Mouse (Mus musculus) intestine, embryonic 14.5 days (tissue): ENCODE results near the gene Cd59b. TPM values are rescaled to one million over a fixed set of nuclear protein-coding genes. Genes with fewer than 3 reads are reported as not detected.
"Not testable (repeated sequence)": the region's sequence is repeated elsewhere in the genome, so short reads cannot be mapped to it uniquely, and the experiment has no call there.

Experiments
- ATAC-seq: fragments of 200-750 bp; cut with Nextera tagmentation; replicated peaks from 2 replicates; pipeline ENCODE4 v1.8.0; 2017; ENCODE audit warnings: low read depth, moderate number of reproducible peaks, moderate TSS enrichment, moderate library complexity; ENCODE audit not compliant: low FRiP score, low TSS enrichment
- DNase-seq: peaks from one replicate; pipeline ENCODE4 v3.0.0-alpha.2; 2018; ENCODE audit warnings: low spot score
- H3K27ac ChIP-seq: fragments of 300-500 bp; sonication (generic); 2 replicates; pipeline ENCODE4 v1.5.1; 2014; ENCODE audit warnings: low read depth, mild to moderate bottlenecking, control low read depth
- H3K27me3 ChIP-seq: fragments of 300-500 bp; sonication (generic); replicated peaks from 2 replicates; pipeline ENCODE4 v1.6.1; 2014; ENCODE audit warnings: low read length, control low read depth; ENCODE audit not compliant: control insufficient read depth, insufficient read depth
- H3K36me3 ChIP-seq: fragments of 300-500 bp; sonication (generic); 2 replicates; pipeline ENCODE4 v1.6.1; 2014; ENCODE audit warnings: low read length, control low read depth; ENCODE audit not compliant: control insufficient read depth, insufficient read depth
- H3K4me1 ChIP-seq: fragments of 300-500 bp; sonication (generic); replicated peaks from 2 replicates; pipeline ENCODE4 v1.6.1; 2014; ENCODE audit warnings: low read length, control low read depth, mixed read lengths; ENCODE audit not compliant: control insufficient read depth, insufficient read depth
- H3K4me2 ChIP-seq: fragments of 300-500 bp; sonication (generic); 2 replicates; pipeline ENCODE4 v1.6.1; 2014; ENCODE audit warnings: low read length
- H3K4me3 ChIP-seq: fragments of 300-500 bp; sonication (generic); 2 replicates; pipeline ENCODE4 v1.5.1; 2014; ENCODE audit warnings: low read depth, low read length, control low read depth, mixed read lengths
- H3K9ac ChIP-seq: fragments of 300-500 bp; sonication (generic); 2 replicates; pipeline ENCODE4 v1.6.1; 2014; ENCODE audit warnings: mild to moderate bottlenecking, low read length
- H3K9me3 ChIP-seq: fragments of 300-500 bp; sonication (generic); 2 replicates; pipeline ENCODE4 v1.6.1; 2016; ENCODE audit warnings: low read length, control low read depth; ENCODE audit not compliant: control insufficient read depth
- WGBS: fragments of 180-500 bp; shearing (Covaris S2); extraction: QIAGEN DNeasy Blood & Tissue Kit; methylation state at CpG from one replicate; pipeline ENCODE4 v1.1.7; 2014; 5-methylcytosine and 5-hydroxymethylcytosine counted together
- polyA plus RNA-seq: library from polyadenylated mRNA; unstranded; fragments of >200 nt; fragmentation: Nextera tagmentation; extraction: Ambion mirVana; gene quantifications from 2 replicates; pipeline ENCODE4 v1.2.1, GENCODE M21; 2014

The Cd59b gene
- polyA plus RNA-seq, 1 experiment from 2014 or later: 5.1 TPM

DNA sequence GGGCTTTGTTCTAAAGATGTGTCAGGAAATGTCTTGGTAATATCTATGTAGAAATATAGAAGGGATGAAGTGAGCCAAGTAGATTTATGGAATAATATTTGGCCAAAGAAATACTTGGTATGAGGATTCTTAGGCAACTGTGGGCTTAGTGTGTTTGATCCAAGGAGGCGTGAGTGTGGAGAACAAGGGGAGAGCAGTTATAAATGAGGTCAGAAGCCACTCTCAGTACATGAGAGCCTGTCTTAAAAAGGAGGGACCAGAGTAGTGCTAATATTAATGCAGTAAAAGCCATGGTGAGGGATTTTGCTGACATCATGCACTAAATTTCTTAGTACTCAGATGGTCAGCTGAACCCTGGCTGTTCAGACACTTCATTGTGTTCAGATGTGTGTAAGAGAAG is 11.3 kb upstream of the Cd59b start:
- Histone ChIP-seq H3K4me1 (no peaks in the 10 kb centered on the region), H3K36me3 (peaks cover 60% of the 10 kb centered on the region), H3K4me2 (no peak overlapping the region), H3K27me3 (no peaks in the 10 kb centered on the region), H3K4me3 (no peak overlapping the region), H3K9me3 (no peaks in the 10 kb centered on the region), H3K9ac (no peak overlapping the region), H3K27ac (no peak overlapping the region)
- no peak for ATAC-seq
- no peak for DNase-seq
- 85% methylated on average over 1 of the region's 1 CpGs for WGBS

DNA sequence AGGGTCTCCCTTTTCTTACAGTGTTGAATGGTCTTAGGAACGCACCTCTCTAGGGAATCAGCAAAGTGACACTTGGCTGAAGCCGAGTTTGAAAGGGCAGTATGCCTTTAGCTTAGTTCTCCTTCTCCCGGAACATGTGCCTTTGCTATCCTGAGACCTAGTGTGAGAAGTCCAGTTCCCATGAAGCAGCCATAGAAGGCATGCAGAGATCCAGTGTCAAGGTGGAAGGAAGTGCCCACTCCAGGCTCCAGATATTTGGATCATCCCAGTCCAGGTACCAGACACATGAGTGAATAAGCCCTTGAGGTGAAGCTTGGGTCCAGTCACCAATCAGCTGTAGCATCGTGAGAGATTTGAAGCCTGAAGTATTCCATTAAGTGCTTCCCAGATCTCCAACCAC is 10.7 kb upstream of the Cd59b start:
- Histone ChIP-seq H3K27me3 (no peaks in the 10 kb centered on the region), H3K4me3 (no peak overlapping the region), H3K27ac (no peak overlapping the region), H3K4me1 (no peaks in the 10 kb centered on the region), H3K9ac (no peak overlapping the region), H3K9me3 (no peaks in the 10 kb centered on the region), H3K36me3 (peaks cover 54% of the 10 kb centered on the region), H3K4me2 (no peak overlapping the region)
- ATAC-seq (no peak), DNase-seq (no peak)
- 87% methylated on average over 4 of the region's 4 CpGs for WGBS

DNA sequence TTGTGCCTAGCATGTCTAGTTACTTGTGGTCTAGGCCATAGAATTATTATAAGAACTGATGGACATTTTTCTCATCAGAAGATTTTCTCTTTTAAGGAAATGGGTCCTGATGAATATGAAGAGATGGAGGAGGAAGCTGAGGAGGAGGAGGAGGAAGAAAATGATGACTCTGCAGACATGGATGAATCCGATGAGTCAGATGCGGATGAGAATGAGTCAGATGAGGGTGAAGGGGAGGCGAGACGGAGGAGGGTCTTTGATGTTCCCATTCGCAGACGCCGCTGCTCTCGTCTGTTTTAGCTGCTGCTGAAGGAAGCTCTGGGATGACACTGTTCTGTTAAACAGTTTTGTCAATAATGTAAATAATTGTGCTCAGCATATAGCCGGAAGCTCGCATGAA is 9.9 kb upstream of the Cd59b start:
- Histone ChIP-seq H3K4me1 (no peaks in the 10 kb centered on the region), H3K36me3 (peaks cover 46% of the 10 kb centered on the region), H3K4me2 (no peak overlapping the region), H3K27me3 (no peaks in the 10 kb centered on the region), H3K9ac (no peak overlapping the region), H3K9me3 (no peaks in the 10 kb centered on the region), H3K27ac (no peak overlapping the region), H3K4me3 (no peak overlapping the region)
- WGBS: 53% methylated on average over 10 of the region's 10 CpGs
- no peak for DNase-seq
- no peak for ATAC-seq

DNA sequence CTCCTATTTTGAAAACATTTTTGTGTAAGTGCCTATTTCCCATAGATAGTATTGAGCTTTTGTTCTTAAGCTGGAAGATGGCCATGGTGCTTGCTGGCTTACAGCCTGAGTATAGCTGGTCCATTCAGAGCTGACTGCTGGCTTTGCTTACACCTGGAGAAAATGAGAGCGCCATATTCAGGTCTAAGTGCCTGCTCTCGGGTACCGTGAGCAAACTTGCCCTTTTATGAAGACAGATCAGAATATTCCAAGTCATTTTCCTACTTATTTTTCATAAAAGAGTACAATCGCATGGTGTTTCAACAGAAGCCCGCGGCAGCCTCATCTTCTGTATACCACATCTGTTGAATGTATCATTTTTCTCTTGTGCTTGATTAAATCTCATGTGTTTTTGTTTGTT is 8.7 kb upstream of the Cd59b start:
- Histone ChIP-seq H3K27ac (no peak overlapping the region), H3K4me2 (no peak overlapping the region), H3K4me1 (no peaks in the 10 kb centered on the region), H3K27me3 (no peaks in the 10 kb centered on the region), H3K36me3 (peaks cover 35% of the 10 kb centered on the region), H3K9me3 (no peaks in the 10 kb centered on the region), H3K4me3 (no peak overlapping the region), H3K9ac (no peak overlapping the region)
- no peak for DNase-seq
- no peak for ATAC-seq
- 96% methylated on average over 6 of the region's 6 CpGs for WGBS

DNA sequence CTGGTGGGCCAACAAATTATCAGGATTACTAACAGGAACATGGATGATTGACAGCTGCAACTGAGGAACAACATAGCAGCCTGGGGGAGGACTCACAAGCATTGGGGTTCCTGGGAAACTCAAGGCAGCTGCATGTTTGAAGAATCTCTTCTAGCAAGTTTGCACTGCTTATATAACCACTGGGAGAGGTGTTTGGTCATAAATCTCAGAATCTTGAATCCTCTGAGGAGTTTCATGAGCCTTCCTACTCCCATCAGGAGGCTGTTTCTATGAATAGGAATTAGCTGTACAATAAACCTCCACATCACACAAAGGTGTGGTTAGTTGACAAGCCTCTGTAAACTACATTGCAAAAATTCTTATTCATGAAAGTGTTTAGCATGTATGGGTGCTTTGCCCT is 7.0 kb upstream of the Cd59b start:
- H3K36me3 ChIP-seq: peaks cover 35% of the 10 kb centered on the region
- no peak for ATAC-seq
- no peaks in the 10 kb centered on the region for H3K9me3 ChIP-seq
- H3K9ac ChIP-seq: no peak overlapping the region
- no peaks in the 10 kb centered on the region for H3K27me3 ChIP-seq
- H3K27ac ChIP-seq: no peak overlapping the region
- DNase-seq: no peak
- no peaks in the 10 kb centered on the region for H3K4me1 ChIP-seq
- no peak overlapping the region for H3K4me3 ChIP-seq
- no peak overlapping the region for H3K4me2 ChIP-seq

DNA sequence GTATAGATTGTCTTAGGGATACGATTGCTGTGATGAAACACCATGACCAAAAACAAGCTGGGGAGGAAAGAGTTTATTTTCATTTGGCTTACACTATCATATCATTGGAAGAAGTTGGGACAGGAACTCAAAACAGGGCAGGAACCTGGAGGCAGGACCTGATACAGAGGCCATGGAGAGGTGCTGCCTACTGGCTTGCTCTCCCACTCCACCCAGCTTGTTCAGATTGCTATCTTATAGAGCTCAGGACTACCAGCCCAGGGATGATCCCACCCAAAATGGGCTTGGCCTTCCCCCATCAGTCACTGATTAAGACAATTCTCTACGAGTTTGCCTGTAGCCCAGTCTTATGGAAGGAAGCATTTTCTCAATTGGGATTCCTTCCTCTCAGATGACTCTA is 5.5 kb upstream of the Cd59b start:
- H3K4me1 ChIP-seq: no peaks in the 10 kb centered on the region
- ATAC-seq (no peak), DNase-seq (no peak)
- H3K9ac ChIP-seq: no peak overlapping the region
- peaks cover 30% of the 10 kb centered on the region for H3K36me3 ChIP-seq
- no peak overlapping the region for H3K27ac ChIP-seq
- H3K4me2 ChIP-seq: no peak overlapping the region
- no peaks in the 10 kb centered on the region for H3K9me3 ChIP-seq
- H3K27me3 ChIP-seq: no peaks in the 10 kb centered on the region
- H3K4me3 ChIP-seq: no peak overlapping the region
- 81% methylated on average over 2 of the region's 2 CpGs for WGBS

DNA sequence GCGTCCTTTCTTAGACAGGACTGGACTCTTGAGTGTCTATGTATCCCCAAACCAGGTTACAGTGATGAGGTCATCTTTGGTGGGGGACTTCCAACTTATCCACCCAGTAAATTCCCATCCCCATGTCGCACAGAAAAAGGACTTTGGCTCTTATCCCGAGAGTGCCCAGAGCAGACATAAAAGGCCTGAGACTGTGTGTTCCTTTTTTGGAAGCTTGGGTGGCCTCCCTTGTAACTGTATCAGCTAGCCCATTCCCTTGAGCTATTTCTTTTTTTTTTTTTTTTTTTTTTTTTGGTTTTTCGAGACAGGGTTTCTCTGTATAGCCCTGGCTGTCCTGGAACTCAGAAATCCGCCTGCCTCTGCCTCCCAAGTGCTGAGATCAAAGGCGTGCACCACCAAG is 4.1 kb upstream of the Cd59b start, which contains the start of gene Gm10912:
Gene Gm10912, plus strand, starts transcription at position 301 of the 400 bp plus-strand sequence.
- 95% methylated on average over 5 of the region's 6 CpGs for WGBS
- H3K9me3 ChIP-seq, H3K4me1 ChIP-seq, ATAC-seq, H3K9ac ChIP-seq, H3K27me3 ChIP-seq, H3K4me2 ChIP-seq, H3K27ac ChIP-seq, H3K4me3 ChIP-seq, DNase-seq: not testable (repeated sequence)
- H3K36me3 ChIP-seq: peaks cover 18% of the 10 kb centered on the region

DNA sequence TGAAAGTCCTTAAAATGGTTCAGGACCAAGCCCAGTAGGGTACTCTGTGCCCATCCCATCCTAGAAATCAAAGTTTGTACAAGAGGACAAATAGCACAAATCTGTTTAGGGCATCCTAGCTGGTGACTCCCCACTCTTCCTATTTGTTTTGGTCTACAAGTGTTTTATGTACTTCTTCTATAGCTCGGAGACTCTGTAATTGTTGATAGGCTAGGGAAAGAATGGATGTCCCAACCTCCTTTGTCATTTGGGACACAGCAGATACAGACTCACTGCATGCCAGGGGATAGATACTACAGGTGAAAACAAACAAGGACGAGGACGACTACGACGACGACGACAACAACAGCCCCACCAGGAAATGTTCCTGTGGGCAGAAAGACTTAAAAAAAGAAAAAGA is 1.2 kb upstream of the Cd59b start, which contains the start of gene Gm10799:
Gene Gm10799, minus strand, starts transcription at position 101 of the 400 bp plus-strand sequence.
- H3K9ac ChIP-seq, ATAC-seq, H3K27me3 ChIP-seq, DNase-seq, H3K4me2 ChIP-seq, H3K36me3 ChIP-seq, H3K27ac ChIP-seq, H3K4me1 ChIP-seq, H3K9me3 ChIP-seq, H3K4me3 ChIP-seq: not testable (repeated sequence)
- 73% methylated on average over 7 of the region's 7 CpGs for WGBS

DNA sequence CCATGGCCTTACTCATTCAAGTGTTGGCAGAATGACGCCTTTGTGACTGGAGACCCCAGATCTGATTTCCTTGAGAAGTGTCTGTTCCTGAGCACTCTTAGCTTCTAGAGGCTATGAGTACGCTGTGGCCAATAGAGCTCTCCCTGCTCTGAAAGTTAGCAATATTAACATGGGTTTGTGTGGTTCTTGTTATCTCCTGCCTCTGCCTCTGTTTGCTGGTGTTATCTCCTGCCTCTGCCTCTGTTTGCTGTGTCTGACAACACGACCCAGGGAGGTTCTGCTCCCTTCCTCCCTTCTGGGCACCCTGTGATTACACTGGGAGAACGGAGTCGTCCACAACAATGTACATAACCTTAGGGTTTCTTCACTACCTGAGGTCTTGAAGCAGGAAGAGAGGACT is 8.6 kb downstream of the Cd59b start:
- not testable (repeated sequence) for H3K36me3 ChIP-seq, DNase-seq, ATAC-seq, H3K4me1 ChIP-seq, H3K9me3 ChIP-seq, H3K9ac ChIP-seq, H3K27ac ChIP-seq, H3K4me2 ChIP-seq, H3K27me3 ChIP-seq, H3K4me3 ChIP-seq
- 56% methylated on average over 5 of the region's 5 CpGs for WGBS
